Comparison of ENCODE assay signal across 8 mouse cellular contexts in genomic region chr11:119215905-119216507, GRCm38 (mm10). TPM values are rescaled to one million over a fixed set of nuclear protein-coding genes. Genes with fewer than 3 reads are reported as not detected.
DNase-seq lines count a peak whose midpoint lies in the region; ATAC-seq and TF ChIP-seq lines count a peak whose summit lies in the region.

No protein-coding gene starts in this region.

- no peak overlapping the region for H3K4me3 ChIP-seq in left cerebral cortex, adult 2 months
- peak overlapping the region; percentile 58 for H3K4me3 ChIP-seq in heart, embryonic 10.5 days
- no peak overlapping the region for H3K4me3 ChIP-seq in kidney, adult 2 months (ENCODE audit: insufficient read depth, low read depth, low read length)
- 0 out of 2 replicates have a peak overlapping the region, but pooled peaks have one; percentile 29 for H3K4me3 ChIP-seq in lung, embryonic 15.5 days
- H3K4me3 ChIP-seq in stomach, embryonic 16.5 days (replicated peaks; ENCODE audit: low read length): peak overlapping the region; percentile 33; the same call in 1 of the 2 replicates

- DNase-seq in left cerebral cortex, adult 2 months (ENCODE audit: extremely low spot score in 1 of 2, low spot score in 2 of 2): no peak
- no peak for DNase-seq in left cerebral cortex, postnatal 14 days (ENCODE audit: low spot score in 2 of 2)
- no peak for DNase-seq in heart, embryonic 10.5 days (ENCODE audit: low spot score)
- DNase-seq in kidney, adult 2 months: peak; percentile 93
- no peak for DNase-seq in Muller cell, postnatal 12 days (ENCODE audit: inconsistent ontology term)

- TF ChIP-seq CTCF in left cerebral cortex, adult 2 months (IDR thresholded peaks at IDR 0.05): no peak
- TF ChIP-seq CTCF in kidney, adult 2 months (conservative IDR thresholded peaks at IDR 0.05; ENCODE audit: insufficient read depth, insufficient read length, low read depth, low read length): no peak

- ATAC-seq in common myeloid progenitor, adult 5-6 weeks (replicated peaks; ENCODE audit: low read depth, poor library complexity, severe bottlenecking): peak; percentile 11
- ATAC-seq in lung, embryonic 15.5 days (ENCODE audit: borderline replicate concordance, extremely low read depth, low FRiP score, low TSS enrichment): peak; percentile 13
- peak; percentile 27 for ATAC-seq in stomach, embryonic 16.5 days (ENCODE audit: insufficient read depth, low FRiP score)

- H3K27me3 ChIP-seq in heart, embryonic 10.5 days (ENCODE audit: insufficient read depth, poor library complexity, severe bottlenecking): no peaks in the 10 kb centered on the region
- H3K27me3 ChIP-seq in kidney, adult 2 months (replicated peaks; ENCODE audit: control insufficient read depth, insufficient read depth, low read length): no peaks in the 10 kb centered on the region
- H3K27me3 ChIP-seq in lung, embryonic 15.5 days: no peaks in the 10 kb centered on the region
- H3K27me3 ChIP-seq in stomach, embryonic 16.5 days (ENCODE audit: control insufficient read depth, insufficient read depth, low read length): no peaks in the 10 kb centered on the region

- peak overlapping the region; percentile 29; the same call in 1 of the 2 replicates for H3K9ac ChIP-seq in lung, embryonic 15.5 days
- peak overlapping the region; percentile 66 for H3K9ac ChIP-seq in stomach, embryonic 16.5 days (ENCODE audit: low read length)

- H3K4me2 ChIP-seq in lung, embryonic 15.5 days: peak overlapping the region; percentile 63
- H3K4me2 ChIP-seq in stomach, embryonic 16.5 days (ENCODE audit: low read depth, low read length): peak overlapping the region; percentile 62

- intact Hi-C loops in left cerebral cortex, adult 2 months (cut with DNase I): no loop called here
- intact Hi-C loops in left cerebral cortex, postnatal 14 days (cut with DNase I): no loop called here

- no peaks in the 10 kb centered on the region for H3K9me3 ChIP-seq in heart, embryonic 10.5 days
- H3K9me3 ChIP-seq in lung, embryonic 15.5 days: no peaks in the 10 kb centered on the region
- H3K9me3 ChIP-seq in stomach, embryonic 16.5 days (replicated peaks; ENCODE audit: control insufficient read depth, low read length): no peaks in the 10 kb centered on the region

- peak overlapping the region; percentile 69; the same call in 1 of the 2 replicates for H3K27ac ChIP-seq in left cerebral cortex, adult 2 months
- peak overlapping the region; percentile 87 for H3K27ac ChIP-seq in heart, embryonic 10.5 days
- H3K27ac ChIP-seq in kidney, adult 2 months (ENCODE audit: insufficient read depth, low read depth, low read length): 0 out of 2 replicates have a peak overlapping the region, but pooled peaks have one; percentile 13
- peak overlapping the region; percentile 96 for H3K27ac ChIP-seq in lung, embryonic 15.5 days
- H3K27ac ChIP-seq in stomach, embryonic 16.5 days (ENCODE audit: low read length): peak overlapping the region; percentile 95

- peaks cover 63% of the 10 kb centered on the region for H3K4me1 ChIP-seq in heart, embryonic 10.5 days
- H3K4me1 ChIP-seq in kidney, adult 2 months (ENCODE audit: control insufficient read depth, insufficient read depth, low read length): peaks cover 21% of the 10 kb centered on the region
- peaks cover 65% of the 10 kb centered on the region for H3K4me1 ChIP-seq in lung, embryonic 15.5 days
- peaks cover 56% of the 10 kb centered on the region for H3K4me1 ChIP-seq in stomach, embryonic 16.5 days (ENCODE audit: control insufficient read depth, insufficient read depth, low read length)

- WGBS in heart, embryonic 10.5 days: 54% methylated on average over 9 of the region's 9 CpGs
- WGBS in kidney, adult 2 months: 25% methylated on average over 9 of the region's 9 CpGs
- 24% methylated on average over 9 of the region's 9 CpGs for WGBS in lung, embryonic 15.5 days
- whole genome bisulfite sequencing in stomach, embryonic 16.5 days: 22% methylated on average over 9 of the region's 9 CpGs

- no peak for TF ChIP-seq POLR2A in kidney, adult 2 months (IDR thresholded peaks at IDR 0.05; ENCODE audit: low read depth, low read length)

- peaks cover 2% of the 10 kb centered on the region; the same call in 1 of the 2 replicates for H3K36me3 ChIP-seq in heart, embryonic 10.5 days
- no peaks in the 10 kb centered on the region for H3K36me3 ChIP-seq in kidney, adult 2 months (ENCODE audit: control insufficient read depth, insufficient read depth, low read length)
- no peaks in the 10 kb centered on the region for H3K36me3 ChIP-seq in lung, embryonic 15.5 days
- H3K36me3 ChIP-seq in stomach, embryonic 16.5 days (ENCODE audit: control insufficient read depth, insufficient read depth, low read length): no peaks in the 10 kb centered on the region

RNA-seq across cellular contexts. Expression of gene Tbc1d16, which starts 12.3 kb away (rescaled TPM):
- total RNA-seq in left cerebral cortex, adult 2 months (2021): 10 to 100 TPM; 25.2 to 34.6 TPM
- 10 to 100 TPM; 51.3 to 56.4 TPM for total RNA-seq in left cerebral cortex, postnatal 14 days (2021)
- total RNA-seq in common myeloid progenitor, adult 5-6 weeks (2017): 3.5 and 4.3 TPM in 2 replicates
- 7.4 and 8.6 TPM in 2 replicates for polyA plus RNA-seq in heart, embryonic 10.5 days (2016; fragmentation: Nextera tagmentation; extraction: Ambion mirVana)
- polyA plus RNA-seq in kidney, adult 2 months (2012; rRNA removed): 25.2 and 31.5 TPM in 2 replicates
- 19.9 and 20.9 TPM in 2 replicates for polyA plus RNA-seq in lung, embryonic 15.5 days (2015; fragmentation: Nextera tagmentation; extraction: Ambion mirVana)
- 13.6 and 14.8 TPM in 2 replicates for polyA plus RNA-seq in stomach, embryonic 16.5 days (2015; fragmentation: Nextera tagmentation; extraction: Ambion mirVana)

RNA-seq across cellular contexts. Expression of gene Ccdc40, which starts 12.4 kb away (rescaled TPM):
- total RNA-seq in left cerebral cortex, adult 2 months (2021): 1 to 10 TPM; 1.3 to 1.5 TPM
- 1 to 10 TPM; 1.1 to 1.8 TPM for total RNA-seq in left cerebral cortex, postnatal 14 days (2021)
- 11.5 and 24.3 TPM in 2 replicates for total RNA-seq in common myeloid progenitor, adult 5-6 weeks (2017)
- polyA plus RNA-seq in heart, embryonic 10.5 days (2016; fragmentation: Nextera tagmentation; extraction: Ambion mirVana): 4.6 and 9.3 TPM in 2 replicates
- polyA plus RNA-seq in kidney, adult 2 months (2012; rRNA removed): 0.27 and 0.30 TPM in 2 replicates
- 4.9 and 5.7 TPM in 2 replicates for polyA plus RNA-seq in lung, embryonic 15.5 days (2015; fragmentation: Nextera tagmentation; extraction: Ambion mirVana)
- polyA plus RNA-seq in stomach, embryonic 16.5 days (2015; fragmentation: Nextera tagmentation; extraction: Ambion mirVana): 2.3 and 2.4 TPM in 2 replicates

RNA-seq across cellular contexts. Expression of gene Gaa, which starts 51.7 kb away (rescaled TPM):
- 100 to 1,000 TPM; 241 to 268 TPM for total RNA-seq in left cerebral cortex, adult 2 months (2021)
- 100 to 1,000 TPM; 142 to 157 TPM for total RNA-seq in left cerebral cortex, postnatal 14 days (2021)
- total RNA-seq in common myeloid progenitor, adult 5-6 weeks (2017): 19.6 and 33.4 TPM in 2 replicates
- polyA plus RNA-seq in heart, embryonic 10.5 days (2016; fragmentation: Nextera tagmentation; extraction: Ambion mirVana): 57.3 and 97.3 TPM in 2 replicates
- polyA plus RNA-seq in kidney, adult 2 months (2012; rRNA removed): 152 and 171 TPM in 2 replicates
- polyA plus RNA-seq in lung, embryonic 15.5 days (2015; fragmentation: Nextera tagmentation; extraction: Ambion mirVana): 61.5 and 66.1 TPM in 2 replicates
- 74.7 and 85.1 TPM in 2 replicates for polyA plus RNA-seq in stomach, embryonic 16.5 days (2015; fragmentation: Nextera tagmentation; extraction: Ambion mirVana)

Comparison
In these comparisons a context has a peak if more than half of its experiments do, and no peak if none do; other contexts are left out.
1. H3K27ac ChIP-seq: peak in every context shown above with its lines; median percentile 96 in lung, embryonic 15.5 days; 95 in stomach, embryonic 16.5 days; 87 in heart, embryonic 10.5 days; 69 in left cerebral cortex, adult 2 months; 13 in kidney, adult 2 months.
2. H3K4me3 ChIP-seq: peak in heart, embryonic 10.5 days (single experiment), lung, embryonic 15.5 days (single experiment) and stomach, embryonic 16.5 days (single experiment); none in left cerebral cortex, adult 2 months (single experiment) and kidney, adult 2 months (single experiment).
3. Peak in every context shown above with its lines, with median percentiles within 50 percentile points of each other: ATAC-seq.